Mouse (Mus musculus) layer of hippocampus, postnatal 14 days (tissue): ENCODE measurements around the gene Pde6b. TPM values are rescaled to one million over a fixed set of nuclear protein-coding genes. Genes with fewer than 3 reads are reported as not detected.
A peak's percentile ranks its signal among the peaks of the same experiment; 100 is the strongest.

Experiments
- DNase-seq, 2 experiments: peaks; one replicate each; pipeline ENCODE4 v3.0.0; 2021 to 2022; ENCODE audit warnings: low spot score in 2 of 2, mixed read lengths in 1 of 2
- long read RNA-seq, 2 experiments: library from polyadenylated mRNA; stranded (forward); transcript quantifications; one replicate each; pipeline ENCODE4 v2.0.0; 2021
- total RNA-seq, 2 experiments: library from RNA; stranded (reverse); gene quantifications; 2 replicates each; pipeline ENCODE4 v1.2.3; 2021

Pde6b gene
- under 1 TPM in 1 of 2 experiments, not detected in 1; 0.43 TPM for total RNA-seq
- long read RNA-seq, experiment 1, result 0 reads
- long read RNA-seq, experiment 2, result 0 reads

DNA sequence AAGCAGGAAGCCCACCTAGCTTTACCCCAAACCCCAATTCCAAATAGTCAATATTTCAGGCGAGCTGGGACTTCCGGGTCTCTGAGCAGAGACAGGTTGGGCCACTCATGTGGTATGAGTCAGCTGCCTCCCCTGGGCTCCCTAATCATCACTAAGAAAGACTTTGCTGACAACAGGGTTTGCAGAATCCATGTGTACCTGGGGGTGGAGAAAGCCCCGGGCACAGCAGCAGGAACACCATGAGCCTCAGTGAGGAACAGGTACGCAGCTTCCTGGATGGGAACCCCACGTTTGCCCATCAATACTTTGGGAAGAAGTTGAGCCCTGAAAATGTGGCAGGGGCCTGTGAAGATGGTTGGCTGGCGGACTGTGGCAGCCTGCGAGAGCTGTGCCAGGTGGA, at the start of gene Pde6b:
Gene Pde6b (plus strand): TSS at position 191 of the 400 bp plus-strand sequence.
- no peak for DNase-seq

GRCm38 (mm10) chr5:108343680-108344170, 44.5 kb upstream of the Pde6b start:
- DNase-seq, result no peak

DNA sequence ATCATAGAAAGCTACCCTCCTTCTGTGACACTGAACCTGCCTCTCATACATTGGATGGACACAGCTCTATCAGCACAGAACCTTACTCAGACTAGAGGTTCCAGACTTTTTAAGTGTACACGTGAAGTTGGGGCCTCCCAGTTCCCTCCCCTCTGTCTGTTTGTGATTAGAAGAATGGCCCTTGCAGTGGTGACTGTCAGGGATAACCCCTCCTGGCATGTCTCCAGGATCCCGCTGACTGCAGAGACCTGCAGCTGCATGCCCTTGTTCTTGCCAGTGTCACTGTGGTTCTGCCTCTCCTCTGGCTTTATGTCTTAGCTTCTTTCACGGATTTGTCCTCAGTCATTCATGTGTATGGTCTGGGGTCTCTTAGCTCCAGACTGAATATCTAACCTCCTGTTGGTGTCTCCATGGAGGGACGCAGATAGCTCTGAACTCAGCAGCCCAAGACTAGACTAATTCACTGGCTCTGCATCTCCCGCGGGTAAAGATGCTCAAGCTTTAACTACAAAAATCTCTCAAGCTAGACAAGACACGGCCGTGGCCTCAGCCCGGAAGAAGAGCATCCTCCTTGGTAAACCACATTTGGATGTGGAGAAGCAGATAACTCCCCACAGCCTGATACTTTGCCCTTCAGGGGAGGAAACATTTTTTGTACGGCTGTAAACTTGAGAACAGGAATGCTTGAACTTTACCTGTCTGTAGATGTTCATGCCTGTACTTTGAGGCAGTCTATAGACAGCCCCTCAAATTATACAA, 42.7 kb upstream of the Pde6b start:
- DNase-seq, result no peak

GRCm38 (mm10) chr5:108347843-108348242, 40.3 kb upstream of the Pde6b start:
- DNase-seq, result no peak

DNA sequence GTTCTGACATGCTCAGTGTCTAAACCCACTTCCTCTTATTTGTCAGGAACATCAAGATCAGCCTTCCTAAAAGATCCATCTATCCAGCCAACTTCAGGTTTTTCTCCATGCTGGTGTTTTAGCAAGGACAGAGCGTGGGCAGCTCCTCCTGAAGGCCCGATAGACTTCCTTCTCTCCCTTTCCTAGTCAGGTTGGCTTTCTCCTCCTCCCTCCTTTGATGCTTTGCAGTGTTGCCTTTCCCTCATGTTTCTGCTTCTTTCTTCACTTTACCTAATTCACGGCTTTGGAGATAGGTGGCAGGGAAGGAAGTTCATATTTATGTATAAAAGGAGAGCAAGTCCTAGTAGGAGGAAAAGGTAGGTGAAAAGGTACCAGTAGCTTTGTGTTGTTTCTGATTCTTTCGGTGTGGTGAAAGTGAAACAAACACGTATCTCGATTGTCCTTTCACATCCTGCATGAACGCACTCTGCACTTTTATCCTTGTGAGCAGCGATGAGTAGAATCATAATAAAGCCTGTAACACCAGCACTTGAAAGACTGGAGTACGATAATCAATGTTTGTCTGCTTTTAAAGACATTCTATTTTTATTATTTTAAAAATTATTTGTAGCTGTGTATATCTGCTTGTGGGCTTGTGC, 38.6 kb upstream of the Pde6b start:
- DNase-seq, result no peak

DNA sequence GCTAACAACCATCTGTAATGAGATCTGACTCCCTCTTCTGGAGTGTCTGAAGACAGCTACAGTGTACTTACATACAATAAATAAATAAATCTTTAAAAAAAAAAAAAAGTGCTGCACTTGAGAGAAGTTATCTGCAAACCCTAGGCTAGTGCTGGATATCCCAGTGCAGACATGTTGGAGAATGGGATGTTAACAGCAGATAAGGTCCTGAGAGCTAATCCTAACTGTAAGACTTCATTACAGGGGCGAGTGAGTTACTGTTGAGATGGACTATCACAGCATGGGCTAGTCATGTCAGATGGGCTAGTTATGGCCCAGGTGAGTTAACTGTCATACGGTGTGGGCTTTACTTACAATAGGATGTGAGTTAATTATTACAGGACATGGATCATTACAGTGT, 34.1 kb upstream of the Pde6b start:
- DNase-seq, result no peak

- DNase-seq, result no peak
Measured at GRCm38 (mm10) chr5:108357862-108358261, 30.3 kb upstream of the Pde6b start.

DNA sequence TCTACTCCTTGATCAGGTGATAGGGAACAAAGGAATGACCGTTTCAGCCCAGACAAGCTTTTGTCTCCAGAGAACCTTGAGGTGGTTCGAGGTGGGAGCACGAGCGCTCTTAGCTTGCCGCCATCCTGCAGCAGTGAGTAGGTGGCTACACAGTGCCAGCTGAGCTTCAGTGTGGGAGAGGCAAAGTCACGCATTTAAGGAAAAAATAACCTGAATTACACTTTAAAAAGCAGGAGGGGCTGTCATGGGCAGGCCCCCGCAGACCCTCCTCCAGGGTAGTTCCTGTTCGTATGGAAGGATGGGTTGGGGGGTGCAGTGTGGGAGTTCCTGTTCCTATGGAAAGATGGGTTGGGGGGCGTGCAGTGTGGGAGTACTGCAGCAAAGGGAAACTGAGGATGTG, 28.7 kb upstream of the Pde6b start:
- DNase-seq, result no peak

DNA sequence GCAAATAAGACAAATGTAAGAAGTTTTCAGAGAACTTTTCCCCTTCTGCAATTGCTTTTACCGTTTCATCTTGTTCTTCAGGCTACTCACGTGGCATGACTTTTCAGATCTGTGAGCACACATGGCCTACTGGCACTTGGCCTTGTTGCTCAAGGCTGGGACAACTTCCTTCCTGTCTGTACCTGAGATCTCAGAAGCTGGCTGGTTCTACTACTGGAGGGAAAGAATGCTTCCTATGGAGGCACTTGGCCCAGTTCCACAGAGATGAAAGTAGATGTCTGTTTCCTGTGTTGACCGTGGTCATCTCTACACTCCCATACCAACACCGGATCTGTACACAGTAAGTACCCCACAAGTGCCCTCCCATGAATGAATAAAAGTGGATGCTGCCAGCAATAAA, 28.0 kb upstream of the Pde6b start:
- DNase-seq, result no peak

- DNase-seq, result no peak
Measured at GRCm38 (mm10) chr5:108362330-108362729, 25.9 kb upstream of the Pde6b start.

DNA sequence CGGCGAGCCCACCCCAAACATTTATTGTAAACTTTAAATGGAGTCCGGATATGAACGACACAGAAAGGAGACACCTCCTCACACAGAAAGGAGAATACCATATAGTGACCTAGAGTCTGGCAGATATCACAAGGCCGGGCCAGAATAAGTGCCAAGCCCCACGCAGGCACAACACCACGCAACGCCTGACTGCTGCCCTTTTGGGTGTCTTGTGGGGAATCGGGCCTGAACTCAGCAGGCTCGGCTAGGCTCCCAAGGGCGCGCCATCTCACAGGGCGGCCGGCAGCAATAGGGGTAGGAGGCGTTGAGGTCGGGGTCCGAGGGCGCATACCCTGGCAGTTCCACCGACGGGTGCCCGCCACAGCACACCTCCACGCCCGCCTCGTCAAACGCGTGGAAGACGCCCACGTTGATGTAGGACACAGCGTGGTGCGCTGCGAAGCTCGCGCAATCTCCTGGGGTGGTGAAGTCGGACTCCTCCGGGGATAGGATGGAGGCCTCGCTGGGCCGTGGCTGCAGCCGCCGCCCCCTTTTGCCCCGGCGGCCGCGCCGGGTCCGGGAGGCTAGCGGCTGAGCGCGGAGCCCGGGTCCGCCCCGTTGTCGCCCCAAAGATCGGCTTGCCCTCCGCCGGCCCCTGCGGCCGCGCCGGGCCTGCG, 21.7 kb upstream of the Pde6b start:
- peak in 1 of 2 experiments; percentile 42 for DNase-seq

DNA sequence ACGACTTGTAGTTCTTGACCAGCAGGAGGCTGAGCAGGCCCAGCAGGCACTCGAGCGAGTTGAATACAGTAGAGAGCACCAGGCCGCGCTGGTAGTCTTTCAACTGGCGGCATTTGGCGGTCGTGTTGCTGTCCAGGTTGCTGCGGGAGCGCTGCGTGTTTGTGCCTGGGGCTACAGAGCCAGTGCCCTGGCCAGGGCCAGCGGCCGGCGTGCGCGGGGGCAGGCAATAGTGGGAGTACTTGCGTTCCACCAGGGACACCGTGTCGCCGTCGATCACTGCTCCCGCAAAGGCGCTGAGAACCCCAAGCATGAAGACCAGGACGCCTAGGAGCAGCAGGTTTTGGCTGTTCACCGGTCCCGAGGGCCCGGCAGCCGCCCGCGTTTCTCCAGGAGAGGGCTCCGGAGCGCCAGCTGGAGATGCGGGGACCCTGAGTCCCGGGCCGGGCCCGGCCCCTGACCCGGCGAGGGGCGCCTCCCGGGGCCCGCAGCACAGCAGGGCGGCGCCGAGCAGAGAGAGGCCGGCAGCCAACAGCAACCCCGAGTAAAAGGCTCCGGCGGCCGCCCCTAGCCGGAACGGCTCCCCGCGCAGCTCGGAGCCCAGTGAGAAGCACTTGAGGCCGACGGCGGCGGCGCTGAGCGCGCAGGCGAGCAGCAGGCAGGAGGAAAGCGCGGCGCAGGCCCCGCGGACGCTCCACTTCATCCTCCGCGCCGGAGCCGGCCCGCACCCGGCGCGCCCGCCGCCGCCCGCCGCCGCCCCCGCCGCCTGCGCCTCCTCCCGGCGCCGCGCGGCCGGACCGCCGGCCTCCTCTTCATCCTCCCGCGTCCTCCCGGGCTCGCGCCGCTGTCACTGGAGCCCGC, 21.0 kb upstream of the Pde6b start:
- peak; percentile 39 to 58 for DNase-seq

DNA sequence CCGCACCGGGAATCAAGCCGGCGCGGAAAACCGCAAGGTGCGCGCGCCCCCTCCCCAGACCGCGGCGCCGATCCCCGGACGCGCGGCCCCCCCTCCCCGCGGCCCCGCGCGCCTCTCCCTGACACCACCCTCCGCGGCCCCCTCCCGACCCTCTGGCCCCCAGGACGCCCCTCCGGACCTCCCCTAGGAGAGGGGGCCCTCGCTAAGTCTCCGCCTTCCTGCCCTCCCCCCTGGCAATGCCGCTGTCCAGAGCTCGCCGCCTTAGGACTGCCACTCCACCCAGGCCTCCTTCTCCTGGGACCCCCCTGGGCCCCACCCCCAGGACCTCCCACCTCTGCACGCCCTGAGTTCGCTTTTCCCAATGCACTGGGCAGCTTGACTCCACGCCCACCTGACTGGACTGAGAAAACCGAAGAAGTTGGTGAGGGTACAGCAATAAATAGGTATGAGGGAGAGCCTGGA, 20.3 kb upstream of the Pde6b start, which contains the start of gene Gm42517:
Gene Gm42517 (minus strand): TSS at position 52 of the 462 bp plus-strand sequence.
- peak in 1 of 2 experiments; percentile 34 for DNase-seq

- no peak for DNase-seq
Measured at GRCm38 (mm10) chr5:108368446-108368845, 19.7 kb upstream of the Pde6b start.

- DNase-seq, result peak; percentile 76
Measured at GRCm38 (mm10) chr5:108368851-108369621, 19.2 kb upstream of the Pde6b start.

DNA sequence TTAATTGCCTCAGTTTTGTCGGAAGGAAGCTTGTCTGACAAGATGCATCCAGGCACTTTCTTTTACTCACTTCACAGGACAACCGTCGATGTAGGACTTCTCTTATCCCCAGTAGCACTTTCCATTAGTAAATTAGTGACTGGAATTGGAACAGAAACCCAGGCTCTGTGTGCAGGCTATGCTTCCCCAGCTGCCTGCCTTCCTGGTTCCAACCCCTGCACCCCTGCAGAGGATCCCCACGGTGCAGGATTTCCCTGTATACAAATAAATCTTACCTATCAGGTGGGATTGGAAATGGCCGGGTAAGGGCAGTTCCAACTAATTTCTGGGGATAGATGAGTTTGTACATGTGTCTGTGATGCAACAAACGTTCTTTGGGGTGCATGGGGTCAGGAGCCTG, 18.2 kb upstream of the Pde6b start:
- DNase-seq, result no peak

DNA sequence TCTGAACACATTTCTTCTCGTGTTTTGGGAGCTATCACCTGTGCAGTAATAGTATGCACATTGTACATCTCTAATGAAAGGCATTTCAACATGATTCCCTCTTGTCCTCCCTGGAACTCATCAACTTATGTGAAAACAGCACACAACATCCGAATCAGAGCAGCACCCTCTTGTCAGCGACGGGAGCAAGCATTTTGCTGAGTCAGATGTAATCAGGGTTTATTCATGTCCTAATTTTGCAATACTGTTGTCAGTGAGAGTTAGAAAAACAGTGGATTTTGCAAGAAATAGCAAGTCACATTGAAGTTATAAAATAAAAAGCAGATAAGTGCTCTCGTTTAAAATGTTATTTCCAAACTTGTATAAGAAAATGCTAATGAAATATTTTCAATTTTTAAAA, 14.1 kb upstream of the Pde6b start:
- no peak for DNase-seq

- DNase-seq, result no peak
Measured at GRCm38 (mm10) chr5:108376059-108376458, 12.1 kb upstream of the Pde6b start.

- DNase-seq, result no peak
Measured at GRCm38 (mm10) chr5:108378346-108378745, 9.8 kb upstream of the Pde6b start.

GRCm38 (mm10) chr5:108385632-108386031, 2.6 kb upstream of the Pde6b start:
- peak in 1 of 2 experiments; percentile 81 for DNase-seq
